Mouse (Mus musculus): ENCODE data around the gene Nes. TPM values are rescaled to one million over a fixed set of nuclear protein-coding genes. Genes with fewer than 3 reads are reported as not detected.

The Nes gene
- 5.3 and 5.7 TPM in 2 replicates for polyA plus RNA-seq (2015; fragmentation: Nextera tagmentation; extraction: Ambion mirVana)

GRCm38 (mm10) chr3:87970939-87971488 is at the start of gene Nes:
Gene Nes (plus strand): TSS chr3:87971078.
- DNase-seq (ENCODE audit: low spot score) (peak; percentile 54), ATAC-seq (ENCODE audit: low FRiP score, low TSS enrichment) (peak; percentile 64; the same call in 1 of the 2 replicates)
- Histone ChIP-seq H3K4me1 (replicated peaks; ENCODE audit: control insufficient read depth, insufficient read depth) (no peaks in the 10 kb centered on the region), H3K4me2 (replicated peaks; ENCODE audit: low read depth) (peak within 1 kb of the TSS; percentile 76), H3K4me3 (ENCODE audit: low read depth, low read length) (peak within 1 kb of the TSS; percentile 50), H3K9me3 (ENCODE audit: control insufficient read depth, low read length) (no peaks in the 10 kb centered on the region), H3K36me3 (ENCODE audit: control insufficient read depth, insufficient read depth, low read length) (no peaks in the 10 kb centered on the region), H3K9ac (ENCODE audit: low read length) (peak within 1 kb of the TSS; percentile 63), H3K27ac (replicated peaks) (peak within 1 kb of the TSS; percentile 69; the same call in 1 of the 2 replicates), H3K27me3 (ENCODE audit: control insufficient read depth, insufficient read depth, low read length) (no peaks in the 10 kb centered on the region)
- TF ChIP-seq EP300 (optimal IDR thresholded peaks at IDR 0.05) (no peak), CTCF (IDR thresholded peaks at IDR 0.05; ENCODE audit: low read depth) (no peak)
- WGBS: under 1% methylated on average over 44 of the region's 44 CpGs

- no peak overlapping the region for H3K9ac ChIP-seq (ENCODE audit: low read length)
- no peak overlapping the region for H3K4me2 ChIP-seq (replicated peaks; ENCODE audit: low read depth)
- H3K9me3 ChIP-seq (ENCODE audit: control insufficient read depth, low read length): no peaks in the 10 kb centered on the region
- H3K36me3 ChIP-seq (ENCODE audit: control insufficient read depth, insufficient read depth, low read length): peaks cover 14% of the 10 kb centered on the region
- 88% methylated on average over 7 of the region's 7 CpGs for WGBS
- no peak overlapping the region for H3K27ac ChIP-seq (replicated peaks)
- no peak overlapping the region for H3K4me3 ChIP-seq (ENCODE audit: low read depth, low read length)
- no peaks in the 10 kb centered on the region for H3K27me3 ChIP-seq (ENCODE audit: control insufficient read depth, insufficient read depth, low read length)
- no peak for ATAC-seq (ENCODE audit: low FRiP score, low TSS enrichment)
- no peaks in the 10 kb centered on the region; the same call in 1 of the 2 replicates for H3K4me1 ChIP-seq (replicated peaks; ENCODE audit: control insufficient read depth, insufficient read depth)
- TF ChIP-seq EP300 (optimal IDR thresholded peaks at IDR 0.05) (no peak), CTCF (IDR thresholded peaks at IDR 0.05; ENCODE audit: low read depth) (no peak)
- no peak for DNase-seq (ENCODE audit: low spot score)
These were observed 45.9 kb upstream of the Nes start for GRCm38 (mm10) chr3:87924996-87925395.

GRCm38 (mm10) chr3:87927452-87927851 is 43.4 kb upstream of the Nes start:
- Histone ChIP-seq H3K4me1 (replicated peaks; ENCODE audit: control insufficient read depth, insufficient read depth) (no peaks in the 10 kb centered on the region; the same call in 1 of the 2 replicates), H3K9me3 (ENCODE audit: control insufficient read depth, low read length) (no peaks in the 10 kb centered on the region), H3K4me3 (ENCODE audit: low read depth, low read length) (no peak overlapping the region), H3K4me2 (replicated peaks; ENCODE audit: low read depth) (no peak overlapping the region), H3K36me3 (ENCODE audit: control insufficient read depth, insufficient read depth, low read length) (peaks cover 12% of the 10 kb centered on the region), H3K9ac (ENCODE audit: low read length) (no peak overlapping the region), H3K27me3 (ENCODE audit: control insufficient read depth, insufficient read depth, low read length) (no peaks in the 10 kb centered on the region), H3K27ac (replicated peaks) (no peak overlapping the region)
- DNase-seq (ENCODE audit: low spot score) (no peak), ATAC-seq (ENCODE audit: low FRiP score, low TSS enrichment) (no peak)
- TF ChIP-seq CTCF (IDR thresholded peaks at IDR 0.05; ENCODE audit: low read depth) (no peak), EP300 (optimal IDR thresholded peaks at IDR 0.05) (no peak)
- WGBS: 93% methylated on average over 5 of the region's 5 CpGs

GRCm38 (mm10) chr3:87929341-87930077 is 41.4 kb upstream of the Nes start:
- peak overlapping the region; percentile 96 for H3K4me3 ChIP-seq (ENCODE audit: low read depth, low read length)
- no peaks in the 10 kb centered on the region for H3K27me3 ChIP-seq (ENCODE audit: control insufficient read depth, insufficient read depth, low read length)
- peak overlapping the region; percentile 80 for H3K4me2 ChIP-seq (replicated peaks; ENCODE audit: low read depth)
- peak overlapping the region; percentile 91 for H3K9ac ChIP-seq (ENCODE audit: low read length)
- no peak for DNase-seq (ENCODE audit: low spot score)
- TF ChIP-seq EP300 (optimal IDR thresholded peaks at IDR 0.05) (no peak), CTCF (IDR thresholded peaks at IDR 0.05; ENCODE audit: low read depth) (no peak)
- no peaks in the 10 kb centered on the region for H3K9me3 ChIP-seq (ENCODE audit: control insufficient read depth, low read length)
- H3K4me1 ChIP-seq (replicated peaks; ENCODE audit: control insufficient read depth, insufficient read depth): no peaks in the 10 kb centered on the region; the same call in 1 of the 2 replicates
- WGBS: 3% methylated on average over 26 of the region's 26 CpGs
- peak overlapping the region; percentile 95 for H3K27ac ChIP-seq (replicated peaks)
- peaks cover 14% of the 10 kb centered on the region for H3K36me3 ChIP-seq (ENCODE audit: control insufficient read depth, insufficient read depth, low read length)
- ATAC-seq (ENCODE audit: low FRiP score, low TSS enrichment): peak; percentile 52

- ATAC-seq (ENCODE audit: low FRiP score, low TSS enrichment): peak; percentile 97
- DNase-seq (ENCODE audit: low spot score): peak; percentile 98
- H3K4me1 ChIP-seq (replicated peaks; ENCODE audit: control insufficient read depth, insufficient read depth): no peaks in the 10 kb centered on the region; the same call in 1 of the 2 replicates
- H3K4me3 ChIP-seq (ENCODE audit: low read depth, low read length): peak within 1 kb of the TSS; percentile 96
- peak within 1 kb of the TSS; percentile 95 for H3K27ac ChIP-seq (replicated peaks)
- H3K4me2 ChIP-seq (replicated peaks; ENCODE audit: low read depth): peak within 1 kb of the TSS; percentile 80
- H3K36me3 ChIP-seq (ENCODE audit: control insufficient read depth, insufficient read depth, low read length): peaks cover 6% of the 10 kb centered on the region
- WGBS: under 1% methylated on average over 75 of the region's 78 CpGs
- no peaks in the 10 kb centered on the region for H3K27me3 ChIP-seq (ENCODE audit: control insufficient read depth, insufficient read depth, low read length)
- peak within 1 kb of the TSS; percentile 91 for H3K9ac ChIP-seq (ENCODE audit: low read length)
- TF ChIP-seq EP300 (optimal IDR thresholded peaks at IDR 0.05): no peak
- peak; percentile 85 for TF ChIP-seq CTCF (IDR thresholded peaks at IDR 0.05; ENCODE audit: low read depth)
- no peaks in the 10 kb centered on the region for H3K9me3 ChIP-seq (ENCODE audit: control insufficient read depth, low read length)
These were observed 40.6 kb upstream of the Nes start, which contains the start of the genes Isg20l2 and Rrnad1 for GRCm38 (mm10) chr3:87930078-87930795. Gene Isg20l2 (plus strand): TSS chr3:87930314. Gene Rrnad1 (minus strand): TSS chr3:87930717.
